Mouse (Mus musculus): ENCODE data around the gene Gipc2. TPM values are rescaled to one million over a fixed set of nuclear protein-coding genes. Genes with fewer than 3 reads are reported as not detected.

Gene Gipc2
- polyA plus RNA-seq, 1 experiment from 2014 or later, result 3.4 TPM

- no peak overlapping the region for H3K4me3 ChIP-seq (replicated peaks)
- H3K4me1 ChIP-seq (replicated peaks), result no peaks in the 10 kb centered on the region
- H3K4me2 ChIP-seq (replicated peaks), result no peak overlapping the region
- H3K27me3 ChIP-seq, result no peaks in the 10 kb centered on the region
- H3K27ac ChIP-seq, result no peak overlapping the region
- peaks cover 17% of the 10 kb centered on the region for H3K36me3 ChIP-seq
- no peak overlapping the region for H3K9ac ChIP-seq (replicated peaks)
- no peak for ATAC-seq
- 44% methylated on average over 9 of the region's 9 CpGs for WGBS
- no peaks in the 10 kb centered on the region for H3K9me3 ChIP-seq
Measured at GRCm38 (mm10) chr3:152183522-152183921, 17.5 kb upstream of the Gipc2 start.

- WGBS, result 94% methylated on average over 4 of the region's 4 CpGs
- H3K27ac ChIP-seq, result no peak overlapping the region
- H3K4me1 ChIP-seq (replicated peaks), result no peaks in the 10 kb centered on the region
- H3K27me3 ChIP-seq, result no peaks in the 10 kb centered on the region
- ATAC-seq, result no peak
- H3K9me3 ChIP-seq, result no peaks in the 10 kb centered on the region
- H3K4me2 ChIP-seq (replicated peaks), result no peak overlapping the region
- no peak overlapping the region for H3K9ac ChIP-seq (replicated peaks)
- H3K4me3 ChIP-seq (replicated peaks), result no peak overlapping the region
- H3K36me3 ChIP-seq, result peaks cover 11% of the 10 kb centered on the region
Measured at GRCm38 (mm10) chr3:152180624-152181023, 14.6 kb upstream of the Gipc2 start.

- Histone ChIP-seq H3K4me2 (replicated peaks) (no peak overlapping the region), H3K27me3 (no peaks in the 10 kb centered on the region), H3K36me3 (peaks cover 5% of the 10 kb centered on the region), H3K27ac (no peak overlapping the region), H3K4me1 (replicated peaks) (no peaks in the 10 kb centered on the region), H3K4me3 (replicated peaks) (no peak overlapping the region), H3K9ac (replicated peaks) (no peak overlapping the region), H3K9me3 (no peaks in the 10 kb centered on the region)
- no peak for ATAC-seq
- WGBS, result 54% methylated on average over 1 of the region's 1 CpGs
Measured at GRCm38 (mm10) chr3:152179285-152179684, 13.3 kb upstream of the Gipc2 start.

GRCm38 (mm10) chr3:152178816-152179215 is 12.8 kb upstream of the Gipc2 start:
- Histone ChIP-seq H3K27me3 (no peaks in the 10 kb centered on the region), H3K4me3 (replicated peaks) (no peak overlapping the region), H3K4me1 (replicated peaks) (no peaks in the 10 kb centered on the region), H3K9ac (replicated peaks) (no peak overlapping the region), H3K36me3 (peaks cover 5% of the 10 kb centered on the region), H3K4me2 (replicated peaks) (no peak overlapping the region), H3K9me3 (no peaks in the 10 kb centered on the region), H3K27ac (no peak overlapping the region)
- no peak for ATAC-seq
- 86% methylated on average over 4 of the region's 4 CpGs for whole genome bisulfite sequencing

GRCm38 (mm10) chr3:152172322-152172935 is 6.4 kb upstream of the Gipc2 start:
- Histone ChIP-seq H3K4me1 (replicated peaks) (no peaks in the 10 kb centered on the region), H3K4me3 (replicated peaks) (no peak overlapping the region), H3K4me2 (replicated peaks) (no peak overlapping the region), H3K27ac (no peak overlapping the region), H3K36me3 (no peaks in the 10 kb centered on the region), H3K27me3 (peaks cover 6% of the 10 kb centered on the region; the same call in 1 of the 2 replicates), H3K9ac (replicated peaks) (no peak overlapping the region), H3K9me3 (no peaks in the 10 kb centered on the region; the same call in 1 of the 2 replicates)
- ATAC-seq, result no peak
- 90% methylated on average over 7 of the region's 7 CpGs for WGBS

GRCm38 (mm10) chr3:152171862-152172261 is 5.8 kb upstream of the Gipc2 start:
- H3K4me1 ChIP-seq (replicated peaks), result peaks cover 4% of the 10 kb centered on the region
- no peak overlapping the region for H3K9ac ChIP-seq (replicated peaks)
- no peak overlapping the region for H3K4me3 ChIP-seq (replicated peaks)
- H3K4me2 ChIP-seq (replicated peaks), result no peak overlapping the region
- no peaks in the 10 kb centered on the region; the same call in 1 of the 2 replicates for H3K9me3 ChIP-seq
- H3K27me3 ChIP-seq, result peaks cover 6% of the 10 kb centered on the region; the same call in 1 of the 2 replicates
- H3K36me3 ChIP-seq, result no peaks in the 10 kb centered on the region
- H3K27ac ChIP-seq, result no peak overlapping the region
- WGBS, result 82% methylated on average over 7 of the region's 7 CpGs
- no peak for ATAC-seq

GRCm38 (mm10) chr3:152171236-152171635 is 5.2 kb upstream of the Gipc2 start:
- no peak for ATAC-seq
- peaks cover 11% of the 10 kb centered on the region for H3K4me1 ChIP-seq (replicated peaks)
- WGBS, result 69% methylated on average over 2 of the region's 2 CpGs

GRCm38 (mm10) chr3:152170407-152170806 is 4.4 kb upstream of the Gipc2 start:
- Histone ChIP-seq H3K9ac (replicated peaks) (no peak overlapping the region), H3K4me1 (replicated peaks) (peaks cover 19% of the 10 kb centered on the region), H3K27ac (no peak overlapping the region), H3K9me3 (no peaks in the 10 kb centered on the region; the same call in 1 of the 2 replicates), H3K27me3 (peaks cover 12% of the 10 kb centered on the region), H3K4me2 (replicated peaks) (no peak overlapping the region), H3K4me3 (replicated peaks) (no peak overlapping the region), H3K36me3 (no peaks in the 10 kb centered on the region)
- ATAC-seq, result no peak
- 64% methylated on average over 1 of the region's 1 CpGs for WGBS

More at GRCm38 (mm10) chr3:152171236-152171635, 5.2 kb upstream of the Gipc2 start:
- Histone ChIP-seq H3K9me3 (no peaks in the 10 kb centered on the region; the same call in 1 of the 2 replicates), H3K9ac (replicated peaks) (no peak overlapping the region), H3K4me3 (replicated peaks) (no peak overlapping the region), H3K36me3 (no peaks in the 10 kb centered on the region), H3K4me2 (replicated peaks) (no peak overlapping the region), H3K27me3 (peaks cover 6% of the 10 kb centered on the region; the same call in 1 of the 2 replicates), H3K27ac (no peak overlapping the region)

- WGBS, result 92% methylated on average over 10 of the region's 10 CpGs
- H3K9ac ChIP-seq (replicated peaks), result no peak overlapping the region
- no peak overlapping the region for H3K4me3 ChIP-seq (replicated peaks)
- H3K9me3 ChIP-seq, result no peaks in the 10 kb centered on the region; the same call in 1 of the 2 replicates
- no peak for ATAC-seq
- H3K4me1 ChIP-seq (replicated peaks), result peaks cover 23% of the 10 kb centered on the region
- H3K36me3 ChIP-seq, result no peaks in the 10 kb centered on the region
- peaks cover 23% of the 10 kb centered on the region for H3K27me3 ChIP-seq
- no peak overlapping the region for H3K4me2 ChIP-seq (replicated peaks)
- H3K27ac ChIP-seq, result no peak overlapping the region
Measured at GRCm38 (mm10) chr3:152168007-152168406, 2.0 kb upstream of the Gipc2 start.

- ATAC-seq, result peak; percentile 57
- 6% methylated on average over 28 of the region's 29 CpGs for WGBS
- Histone ChIP-seq H3K36me3 (no peaks in the 10 kb centered on the region), H3K9me3 (no peaks in the 10 kb centered on the region; the same call in 1 of the 2 replicates), H3K4me3 (replicated peaks) (peak overlapping the region; percentile 61), H3K4me2 (replicated peaks) (peak overlapping the region; percentile 94), H3K27me3 (peaks cover 23% of the 10 kb centered on the region), H3K27ac (0 out of 2 replicates have a peak overlapping the region, but pooled peaks have one; percentile 26), H3K9ac (replicated peaks) (peak overlapping the region; percentile 54), H3K4me1 (replicated peaks) (peaks cover 23% of the 10 kb centered on the region)
Measured at GRCm38 (mm10) chr3:152166699-152167451, 845 bp upstream of the Gipc2 start.

- ATAC-seq, result peak; percentile 81
- Histone ChIP-seq H3K4me2 (replicated peaks) (peak overlapping the region; percentile 94), H3K4me1 (replicated peaks) (peaks cover 23% of the 10 kb centered on the region), H3K4me3 (replicated peaks) (peak overlapping the region; percentile 61), H3K9ac (replicated peaks) (peak overlapping the region; percentile 77), H3K36me3 (no peaks in the 10 kb centered on the region), H3K27me3 (peaks cover 23% of the 10 kb centered on the region), H3K27ac (peak overlapping the region; percentile 67; the same call in 1 of the 2 replicates), H3K9me3 (no peaks in the 10 kb centered on the region; the same call in 1 of the 2 replicates)
- WGBS, result 1% methylated on average over 53 of the region's 53 CpGs
Measured at GRCm38 (mm10) chr3:152165351-152166098, 505 bp downstream of the Gipc2 start.

GRCm38 (mm10) chr3:152165014-152165350 is 1.0 kb downstream of the Gipc2 start:
- Histone ChIP-seq H3K4me2 (replicated peaks) (peak overlapping the region; percentile 94), H3K4me1 (replicated peaks) (peaks cover 23% of the 10 kb centered on the region), H3K4me3 (replicated peaks) (peak overlapping the region; percentile 61), H3K36me3 (no peaks in the 10 kb centered on the region), H3K9me3 (no peaks in the 10 kb centered on the region; the same call in 1 of the 2 replicates), H3K27ac (no peak overlapping the region), H3K27me3 (peaks cover 23% of the 10 kb centered on the region), H3K9ac (replicated peaks) (peak overlapping the region; percentile 77)
- no peak for ATAC-seq
- WGBS, result 24% methylated on average over 9 of the region's 9 CpGs
